Mouse (Mus musculus) limb, embryonic 15.5 days (tissue): ENCODE measurements at regions not wholly inside any gene's neighbourhood (a gene's known extent, or its start where the extent isn't known, plus 50 kb on each side); places are given as distances from the start of the nearest gene placed in this dataset.
"Not testable (repeated sequence)": the region's sequence is repeated elsewhere in the genome, so short reads cannot be mapped to it uniquely, and the experiment has no call there.

Source experiments
- ATAC-seq: fragments of 200-750 bp; cut with Nextera tagmentation; 2 replicates; pipeline ENCODE4 v1.8.0; 2017; ENCODE audit warnings: low read depth, moderate TSS enrichment; ENCODE audit not compliant: insufficient number of reproducible peaks, low FRiP score, low TSS enrichment
- H3K27ac ChIP-seq: fragments of 300-500 bp; sonication (generic); 2 replicates; pipeline ENCODE4 v1.5.1; 2015; ENCODE audit warnings: moderate library complexity, mild to moderate bottlenecking, inconsistent platforms
- H3K27me3 ChIP-seq: fragments of 300-500 bp; sonication (generic); 2 replicates; pipeline ENCODE4 v1.6.1; 2015; ENCODE audit warnings: inconsistent platforms
- H3K36me3 ChIP-seq: fragments of 300-500 bp; sonication (generic); 2 replicates; pipeline ENCODE4 v1.6.1; 2015; ENCODE audit warnings: inconsistent platforms
- H3K4me1 ChIP-seq: fragments of 300-500 bp; sonication (generic); 2 replicates; pipeline ENCODE4 v1.6.1; 2015; ENCODE audit warnings: inconsistent platforms
- H3K4me2 ChIP-seq: fragments of 300-500 bp; sonication (generic); 2 replicates; pipeline ENCODE4 v1.6.1; 2015; ENCODE audit warnings: mild to moderate bottlenecking, inconsistent platforms
- H3K4me3 ChIP-seq: fragments of 300-500 bp; sonication (generic); 2 replicates; pipeline ENCODE4 v1.5.1; 2015; ENCODE audit warnings: mild to moderate bottlenecking, inconsistent platforms
- H3K9ac ChIP-seq: fragments of 300-500 bp; sonication (generic); 2 replicates; pipeline ENCODE4 v1.6.1; 2015; ENCODE audit warnings: inconsistent platforms
- H3K9me3 ChIP-seq: fragments of 300-500 bp; sonication (generic); 2 replicates; pipeline ENCODE4 v1.6.1; 2016; ENCODE audit warnings: inconsistent platforms
- WGBS: fragments of 180-500 bp; shearing (Covaris S2); methylation state at CpG from one replicate; pipeline ENCODE4 v1.1.7; 2015; 5-methylcytosine and 5-hydroxymethylcytosine counted together

DNA sequence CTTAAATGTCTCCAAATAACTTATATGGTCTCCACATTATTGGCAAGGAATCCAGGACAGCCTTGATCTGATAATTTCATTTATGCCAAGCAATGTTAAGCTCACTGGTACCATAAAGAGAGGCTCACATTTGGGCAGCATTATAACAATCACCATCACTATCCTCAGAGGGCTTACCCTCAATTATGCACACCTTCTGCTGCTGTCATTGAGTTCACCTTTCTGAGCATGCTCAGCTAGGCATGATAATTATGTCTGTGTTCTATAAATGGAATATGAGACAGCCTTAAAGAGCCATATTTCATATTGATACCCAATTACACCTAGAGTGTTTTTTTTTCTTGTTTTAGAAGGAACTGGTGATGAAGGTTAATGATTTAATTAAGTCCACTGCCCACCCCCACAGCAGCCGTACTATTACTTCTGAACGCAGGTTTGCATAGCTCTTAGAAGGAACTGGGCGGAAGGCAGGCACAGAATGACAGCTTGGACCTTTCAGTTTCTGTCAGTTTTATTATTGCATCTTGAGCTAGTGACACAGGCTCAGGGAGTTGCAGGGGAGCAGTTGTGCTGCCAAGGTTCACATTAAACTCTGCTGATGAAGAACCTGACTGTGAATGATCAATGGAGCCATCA is 424.0 kb upstream of the Sphkap start:
- Histone ChIP-seq H3K36me3 (no peaks in the 10 kb centered on the region), H3K4me2 (no peak overlapping the region), H3K27ac (no peak overlapping the region), H3K27me3 (no peaks in the 10 kb centered on the region), H3K9ac (no peak overlapping the region), H3K4me1 (no peaks in the 10 kb centered on the region), H3K4me3 (no peak overlapping the region), H3K9me3 (no peaks in the 10 kb centered on the region)
- 82% methylated on average over 3 of the region's 3 CpGs for WGBS
- ATAC-seq, result no peak

- Histone ChIP-seq H3K4me1 (no peaks in the 10 kb centered on the region), H3K4me3 (no peak overlapping the region), H3K27ac (no peak overlapping the region), H3K36me3 (no peaks in the 10 kb centered on the region), H3K27me3 (no peaks in the 10 kb centered on the region), H3K9me3 (no peaks in the 10 kb centered on the region), H3K4me2 (no peak overlapping the region), H3K9ac (no peak overlapping the region)
- 87% methylated on average over 6 of the region's 6 CpGs for WGBS
- no peak for ATAC-seq
These were observed 422.1 kb upstream of the Sphkap start for GRCm38 (mm10) chr1:83830025-83830645.

DNA sequence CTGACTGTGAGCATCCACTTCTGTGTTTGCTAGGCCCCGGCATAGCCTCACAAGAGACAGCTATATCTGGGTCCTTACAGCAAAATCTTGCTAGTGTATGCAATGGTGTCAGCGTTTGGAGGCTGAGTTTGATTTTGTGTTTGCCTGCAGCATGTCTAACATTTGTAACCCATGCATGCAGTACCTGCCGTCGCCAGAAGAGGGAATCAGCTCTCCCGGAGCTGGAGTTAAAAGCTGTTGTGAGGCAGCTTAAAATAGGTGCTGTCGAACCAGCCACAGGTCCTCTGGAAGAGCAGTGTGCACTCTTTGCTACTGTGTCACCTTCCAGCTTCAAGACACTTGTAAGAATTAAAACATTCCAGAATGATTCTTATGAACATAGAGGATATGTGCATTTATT is 403.2 kb upstream of the Sphkap start:
- H3K4me1 ChIP-seq, H3K9me3 ChIP-seq, H3K27me3 ChIP-seq, H3K4me2 ChIP-seq, ATAC-seq, H3K9ac ChIP-seq, H3K4me3 ChIP-seq, H3K27ac ChIP-seq, H3K36me3 ChIP-seq: not testable (repeated sequence)
- 45% methylated on average over 6 of the region's 6 CpGs for WGBS

GRCm38 (mm10) chr1:83808432-83808831 is 400.4 kb upstream of the Sphkap start:
- Histone ChIP-seq H3K9ac (no peak overlapping the region), H3K36me3 (no peaks in the 10 kb centered on the region), H3K27me3 (no peaks in the 10 kb centered on the region), H3K4me1 (no peaks in the 10 kb centered on the region), H3K4me2 (no peak overlapping the region), H3K27ac (no peak overlapping the region), H3K4me3 (no peak overlapping the region), H3K9me3 (no peaks in the 10 kb centered on the region)
- no peak for ATAC-seq
- WGBS, result 67% methylated on average over 6 of the region's 6 CpGs

- Histone ChIP-seq H3K4me2 (no peak overlapping the region), H3K27me3 (no peaks in the 10 kb centered on the region), H3K36me3 (no peaks in the 10 kb centered on the region), H3K4me1 (no peaks in the 10 kb centered on the region), H3K9me3 (no peaks in the 10 kb centered on the region), H3K9ac (no peak overlapping the region), H3K4me3 (no peak overlapping the region), H3K27ac (no peak overlapping the region)
- WGBS, result 80% methylated on average over 2 of the region's 2 CpGs
- ATAC-seq, result no peak
These were observed 395.5 kb upstream of the Sphkap start for GRCm38 (mm10) chr1:83803345-83804041.

- Histone ChIP-seq H3K27me3 (no peaks in the 10 kb centered on the region), H3K36me3 (no peaks in the 10 kb centered on the region), H3K4me2 (no peak overlapping the region), H3K27ac (no peak overlapping the region), H3K9me3 (no peaks in the 10 kb centered on the region), H3K4me3 (no peak overlapping the region), H3K4me1 (no peaks in the 10 kb centered on the region), H3K9ac (no peak overlapping the region)
- ATAC-seq, result no peak
These were observed 393.8 kb upstream of the Sphkap start for GRCm38 (mm10) chr1:83801759-83802158.

GRCm38 (mm10) chr1:83796961-83797891 is 389.2 kb upstream of the Sphkap start:
- Histone ChIP-seq H3K36me3 (no peaks in the 10 kb centered on the region), H3K4me2 (no peak overlapping the region), H3K27me3 (no peaks in the 10 kb centered on the region), H3K9ac (no peak overlapping the region), H3K4me3 (no peak overlapping the region), H3K4me1 (no peaks in the 10 kb centered on the region), H3K9me3 (no peaks in the 10 kb centered on the region), H3K27ac (no peak overlapping the region)
- ATAC-seq, result no peak
- WGBS, result 40% methylated on average over 7 of the region's 7 CpGs

DNA sequence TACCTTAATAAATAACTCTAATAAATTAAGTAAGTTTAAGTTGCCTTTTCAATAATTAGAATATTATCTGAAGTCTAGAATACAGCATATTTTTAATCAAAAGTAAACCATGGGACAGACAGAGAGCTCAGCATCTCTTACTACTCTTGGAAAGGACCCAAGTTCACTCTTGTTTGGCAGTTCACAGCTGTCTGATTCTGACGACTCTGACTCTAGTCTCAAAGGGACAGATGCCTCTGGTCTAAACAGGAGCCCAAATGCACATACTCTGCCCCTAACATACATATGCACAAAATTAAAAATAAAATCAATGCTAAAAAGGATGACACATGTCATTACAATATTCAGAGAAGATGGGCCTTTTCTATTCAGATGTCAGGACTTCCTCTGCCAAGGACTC is 369.2 kb upstream of the Sphkap start:
- no peaks in the 10 kb centered on the region for H3K9me3 ChIP-seq
- H3K36me3 ChIP-seq, result no peaks in the 10 kb centered on the region
- no peak overlapping the region for H3K9ac ChIP-seq
- no peaks in the 10 kb centered on the region for H3K27me3 ChIP-seq
- H3K27ac ChIP-seq, result no peak overlapping the region
- ATAC-seq, result no peak
- H3K4me3 ChIP-seq, result no peak overlapping the region
- H3K4me1 ChIP-seq, result no peaks in the 10 kb centered on the region
- H3K4me2 ChIP-seq, result no peak overlapping the region
- WGBS, result 26% methylated on average over 1 of the region's 1 CpGs

DNA sequence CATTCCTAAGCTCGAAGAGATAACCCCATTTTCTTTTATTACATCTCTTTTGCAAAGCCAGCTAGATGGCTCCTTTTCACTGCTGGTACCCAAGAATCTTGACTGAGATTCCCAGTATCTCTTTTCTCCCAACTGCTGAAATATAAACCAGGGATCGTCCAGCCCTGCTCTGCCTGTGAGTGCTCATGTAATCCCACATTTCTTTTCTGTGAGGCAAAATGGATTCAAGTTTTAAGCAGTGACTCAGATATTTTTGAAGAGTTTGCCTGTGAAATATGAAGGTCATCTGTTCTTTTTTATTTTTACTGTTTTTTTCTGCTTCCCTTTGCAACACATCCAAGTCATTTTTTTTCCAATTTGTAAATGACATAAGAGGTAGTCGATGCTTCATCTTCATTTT is 363.2 kb upstream of the Sphkap start:
- no peak for ATAC-seq
- WGBS, result 64% methylated on average over 3 of the region's 3 CpGs
- no peak overlapping the region for H3K4me2 ChIP-seq
- no peak overlapping the region for H3K27ac ChIP-seq
- H3K4me3 ChIP-seq, result no peak overlapping the region
- no peaks in the 10 kb centered on the region for H3K27me3 ChIP-seq
- no peaks in the 10 kb centered on the region for H3K9me3 ChIP-seq
- no peak overlapping the region for H3K9ac ChIP-seq
- no peaks in the 10 kb centered on the region for H3K36me3 ChIP-seq
- H3K4me1 ChIP-seq, result no peaks in the 10 kb centered on the region

DNA sequence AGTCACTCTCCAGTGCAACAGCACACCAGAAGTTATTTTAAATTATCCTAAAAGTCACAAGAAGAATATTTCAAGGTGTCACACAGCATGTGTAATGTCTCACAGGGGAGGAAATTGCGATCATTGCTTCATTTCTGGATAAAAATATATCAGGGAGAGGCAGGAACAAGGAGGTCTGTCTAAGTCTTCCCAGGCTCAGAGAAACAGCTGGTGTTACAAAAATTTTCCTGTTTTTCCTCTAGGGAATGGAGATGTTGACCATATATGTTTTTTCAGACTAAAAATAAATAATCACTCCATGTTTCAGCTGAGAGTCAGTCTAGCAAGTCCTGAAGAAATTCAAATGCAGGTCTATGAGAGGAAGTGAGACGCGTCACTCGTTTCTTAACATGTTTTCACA is 353.5 kb upstream of the Sphkap start:
- H3K27ac ChIP-seq, result no peak overlapping the region
- H3K9ac ChIP-seq, result no peak overlapping the region
- no peaks in the 10 kb centered on the region for H3K36me3 ChIP-seq
- H3K4me2 ChIP-seq, result no peak overlapping the region
- ATAC-seq, result no peak
- no peaks in the 10 kb centered on the region for H3K27me3 ChIP-seq
- no peak overlapping the region for H3K4me3 ChIP-seq
- H3K9me3 ChIP-seq, result no peaks in the 10 kb centered on the region
- 73% methylated on average over 4 of the region's 4 CpGs for WGBS
- no peaks in the 10 kb centered on the region for H3K4me1 ChIP-seq

DNA sequence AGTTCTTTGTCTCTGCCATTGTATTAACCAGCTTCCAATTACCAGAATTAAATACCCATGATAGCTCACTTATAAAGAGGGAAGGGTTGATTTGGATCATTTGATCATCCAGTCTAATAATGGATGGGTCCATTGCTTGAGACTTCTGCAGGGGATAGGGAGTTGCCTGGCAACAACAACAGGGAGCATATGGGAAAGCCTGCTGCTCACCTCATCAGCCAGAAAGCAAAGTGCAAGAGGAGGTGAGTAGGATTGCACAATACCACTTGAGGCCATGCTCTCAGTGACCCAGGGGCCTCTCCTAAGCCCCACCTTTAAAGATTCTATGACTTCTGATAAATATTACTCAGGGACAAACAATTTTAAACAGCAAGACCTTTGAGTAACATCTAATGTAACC is 348.9 kb upstream of the Sphkap start:
- no peak for ATAC-seq
- no peaks in the 10 kb centered on the region for H3K4me1 ChIP-seq

GRCm38 (mm10) chr1:83755336-83755735 is 347.3 kb upstream of the Sphkap start:
- ATAC-seq, result no peak
- H3K9me3 ChIP-seq, result no peaks in the 10 kb centered on the region
- no peaks in the 10 kb centered on the region for H3K4me1 ChIP-seq
- WGBS, result 85% methylated on average over 1 of the region's 1 CpGs
- no peaks in the 10 kb centered on the region; the same call in 1 of the 2 replicates for H3K27me3 ChIP-seq
- no peak overlapping the region for H3K4me3 ChIP-seq
- no peak overlapping the region for H3K27ac ChIP-seq
- H3K9ac ChIP-seq, result no peak overlapping the region
- no peaks in the 10 kb centered on the region for H3K36me3 ChIP-seq
- H3K4me2 ChIP-seq, result no peak overlapping the region

More for the DNA sequence above, 348.9 kb upstream of the Sphkap start:
- H3K27me3 ChIP-seq, result no peaks in the 10 kb centered on the region; the same call in 1 of the 2 replicates
- H3K4me3 ChIP-seq, result no peak overlapping the region
- H3K9ac ChIP-seq, result no peak overlapping the region
- no peaks in the 10 kb centered on the region for H3K36me3 ChIP-seq
- H3K27ac ChIP-seq, result no peak overlapping the region
- H3K9me3 ChIP-seq, result no peaks in the 10 kb centered on the region
- H3K4me2 ChIP-seq, result no peak overlapping the region
